Mouse (Mus musculus): ENCODE results near the gene Dhrs2. TPM values are rescaled to one million over a fixed set of nuclear protein-coding genes. Genes with fewer than 3 reads are reported as not detected.

Dhrs2 gene
- total and polyA plus RNA-seq, 2 experiments, result not detected

DNA sequence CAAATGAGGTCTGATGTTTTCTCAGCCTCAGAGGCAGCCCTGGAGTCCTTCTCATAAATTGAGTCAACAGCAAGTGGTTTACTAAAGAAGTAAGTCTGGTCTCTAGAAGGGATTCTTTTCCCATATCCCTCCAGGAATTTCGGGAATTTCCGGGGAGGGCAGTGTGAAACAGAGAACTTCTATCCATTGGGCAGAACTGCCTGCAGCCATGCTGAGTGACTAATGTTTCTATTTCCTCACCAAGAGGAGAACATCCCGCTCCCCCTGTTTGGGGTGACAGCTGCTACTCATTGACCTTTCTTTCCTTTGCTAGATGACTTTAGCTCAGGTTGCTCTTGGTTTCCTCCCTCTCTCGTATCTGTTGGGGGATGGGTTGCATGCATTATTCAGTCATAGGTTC is 31.8 kb downstream of the Dhrs2 start:
- Histone ChIP-seq H3K27ac (replicated peaks; ENCODE audit: insufficient read depth, low read depth, low read length) (no peak overlapping the region), H3K36me3 (ENCODE audit: control insufficient read depth, insufficient read depth, low read length) (no peaks in the 10 kb centered on the region), H3K79me2 (ENCODE audit: control insufficient read depth, insufficient read depth, low read length) (no peaks in the 10 kb centered on the region), H3K27me3 (ENCODE audit: control insufficient read depth, insufficient read depth, low read length) (no peaks in the 10 kb centered on the region; the same call in 1 of the 2 replicates), H3K9ac (ENCODE audit: low read depth, low read length) (no peak overlapping the region), H3K4me3 (ENCODE audit: insufficient read depth, low read depth, low read length) (no peak overlapping the region), H3K4me1 (ENCODE audit: control insufficient read depth, insufficient read depth, low read length) (no peaks in the 10 kb centered on the region)
- no peak for TF ChIP-seq CTCF (IDR thresholded peaks at IDR 0.05; ENCODE audit: low read depth, low read length)
- no peak for TF ChIP-seq POLR2A (IDR thresholded peaks at IDR 0.05; ENCODE audit: extremely low read depth, insufficient read depth, low read length)
- 82% methylated on average over 4 of the region's 4 CpGs for WGBS
- DNase-seq (ENCODE audit: extremely low read depth, low read depth, low spot score), result no peak

DNA sequence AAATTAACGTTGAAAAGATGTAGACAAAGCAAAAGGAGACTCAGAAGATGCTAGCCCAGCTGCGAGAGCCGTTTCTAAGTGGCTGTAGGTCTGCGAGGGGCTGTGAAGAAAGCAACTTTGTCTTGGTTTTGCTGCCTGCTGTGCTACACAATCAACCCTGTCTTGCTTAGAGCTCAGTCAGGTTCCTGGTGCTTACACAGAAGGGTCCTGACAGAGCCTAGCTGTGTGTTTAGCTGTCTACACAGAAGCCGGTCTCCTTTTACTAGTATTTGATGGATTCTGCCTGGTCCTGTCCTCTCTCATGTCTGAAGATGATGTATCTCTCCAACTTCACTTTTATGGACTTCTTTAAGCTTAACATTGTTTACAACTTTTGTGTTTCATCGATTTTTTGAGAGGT is 33.6 kb downstream of the Dhrs2 start:
- H3K27me3 ChIP-seq (ENCODE audit: control insufficient read depth, insufficient read depth, low read length), result no peaks in the 10 kb centered on the region; the same call in 1 of the 2 replicates
- TF ChIP-seq CTCF (IDR thresholded peaks at IDR 0.05; ENCODE audit: low read depth, low read length) (no peak), POLR2A (IDR thresholded peaks at IDR 0.05; ENCODE audit: extremely low read depth, insufficient read depth, low read length) (no peak)
- WGBS, result 62% methylated on average over 6 of the region's 6 CpGs

DNA sequence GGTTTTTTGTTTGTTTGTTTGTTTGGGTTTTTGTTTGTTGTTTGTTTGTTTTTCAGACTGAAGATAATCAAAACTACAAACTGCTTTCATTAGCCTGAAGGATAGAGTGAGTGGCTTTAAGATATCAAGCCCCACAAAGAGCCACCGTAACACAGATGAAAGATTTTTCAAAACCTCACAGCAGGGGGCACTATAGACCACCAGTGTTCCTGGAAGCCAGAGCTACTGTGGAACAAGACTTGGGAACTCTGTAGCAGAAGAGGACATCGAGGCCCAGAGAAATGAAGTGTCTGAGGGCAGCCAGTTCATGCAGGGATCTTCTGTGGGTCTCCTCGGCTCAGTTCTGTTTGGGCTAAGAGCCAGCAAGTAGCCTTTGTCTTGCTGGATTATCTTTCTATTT is 49.4 kb downstream of the Dhrs2 start:
- Histone ChIP-seq H3K27me3 (ENCODE audit: control insufficient read depth, insufficient read depth, low read length) (no peaks in the 10 kb centered on the region), H3K79me2 (ENCODE audit: control insufficient read depth, insufficient read depth, low read length) (no peaks in the 10 kb centered on the region), H3K4me1 (ENCODE audit: control insufficient read depth, insufficient read depth, low read length) (no peaks in the 10 kb centered on the region), H3K36me3 (ENCODE audit: control insufficient read depth, insufficient read depth, low read length) (no peaks in the 10 kb centered on the region), H3K9ac (ENCODE audit: low read depth, low read length) (no peak overlapping the region), H3K27ac (replicated peaks; ENCODE audit: insufficient read depth, low read depth, low read length) (no peak overlapping the region), H3K4me3 (ENCODE audit: insufficient read depth, low read depth, low read length) (no peak overlapping the region)
- peak; percentile 15 for DNase-seq (ENCODE audit: extremely low read depth, low read depth, low spot score)
- 37% methylated on average over 3 of the region's 3 CpGs for WGBS
- TF ChIP-seq CTCF (IDR thresholded peaks at IDR 0.05; ENCODE audit: low read depth, low read length) (peak; percentile 23; the same call in 1 of the 2 replicates), POLR2A (IDR thresholded peaks at IDR 0.05; ENCODE audit: extremely low read depth, insufficient read depth, low read length) (no peak)

More for the DNA sequence above, 33.6 kb downstream of the Dhrs2 start:
- Histone ChIP-seq H3K27ac (replicated peaks; ENCODE audit: insufficient read depth, low read depth, low read length) (no peak overlapping the region), H3K4me3 (ENCODE audit: insufficient read depth, low read depth, low read length) (no peak overlapping the region), H3K36me3 (ENCODE audit: control insufficient read depth, insufficient read depth, low read length) (no peaks in the 10 kb centered on the region), H3K9ac (ENCODE audit: low read depth, low read length) (no peak overlapping the region), H3K79me2 (ENCODE audit: control insufficient read depth, insufficient read depth, low read length) (no peaks in the 10 kb centered on the region), H3K4me1 (ENCODE audit: control insufficient read depth, insufficient read depth, low read length) (no peaks in the 10 kb centered on the region)
- DNase-seq (ENCODE audit: extremely low read depth, low read depth, low spot score), result no peak

DNA sequence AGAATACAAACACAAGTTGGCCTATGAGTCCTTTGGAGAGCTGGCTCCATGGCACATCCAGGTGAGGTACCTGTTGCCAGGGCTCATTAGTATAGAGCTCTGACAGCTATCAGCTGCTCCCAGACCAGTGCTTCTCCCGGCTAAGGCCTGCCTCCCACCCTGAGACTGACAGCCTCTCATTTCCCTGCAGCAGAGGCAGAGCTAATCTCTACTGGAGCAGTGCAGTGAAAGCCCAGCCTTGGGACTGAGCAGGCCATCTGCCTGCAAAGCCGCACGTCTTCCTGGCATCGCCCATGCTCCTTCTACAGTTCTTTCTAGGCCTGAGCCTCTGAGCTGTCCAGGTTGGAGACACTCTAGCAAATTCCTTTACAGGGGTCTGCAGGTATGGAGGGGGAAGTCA is 51.2 kb downstream of the Dhrs2 start:
- Histone ChIP-seq H3K79me2 (ENCODE audit: control insufficient read depth, insufficient read depth, low read length) (no peaks in the 10 kb centered on the region), H3K27ac (replicated peaks; ENCODE audit: insufficient read depth, low read depth, low read length) (no peak overlapping the region), H3K36me3 (ENCODE audit: control insufficient read depth, insufficient read depth, low read length) (no peaks in the 10 kb centered on the region), H3K9ac (ENCODE audit: low read depth, low read length) (no peak overlapping the region), H3K4me3 (ENCODE audit: insufficient read depth, low read depth, low read length) (no peak overlapping the region), H3K27me3 (ENCODE audit: control insufficient read depth, insufficient read depth, low read length) (no peaks in the 10 kb centered on the region), H3K4me1 (ENCODE audit: control insufficient read depth, insufficient read depth, low read length) (no peaks in the 10 kb centered on the region)
- 81% methylated on average over 4 of the region's 4 CpGs for WGBS
- no peak for DNase-seq (ENCODE audit: extremely low read depth, low read depth, low spot score)
- TF ChIP-seq POLR2A (IDR thresholded peaks at IDR 0.05; ENCODE audit: extremely low read depth, insufficient read depth, low read length) (no peak), CTCF (IDR thresholded peaks at IDR 0.05; ENCODE audit: low read depth, low read length) (no peak)

DNA sequence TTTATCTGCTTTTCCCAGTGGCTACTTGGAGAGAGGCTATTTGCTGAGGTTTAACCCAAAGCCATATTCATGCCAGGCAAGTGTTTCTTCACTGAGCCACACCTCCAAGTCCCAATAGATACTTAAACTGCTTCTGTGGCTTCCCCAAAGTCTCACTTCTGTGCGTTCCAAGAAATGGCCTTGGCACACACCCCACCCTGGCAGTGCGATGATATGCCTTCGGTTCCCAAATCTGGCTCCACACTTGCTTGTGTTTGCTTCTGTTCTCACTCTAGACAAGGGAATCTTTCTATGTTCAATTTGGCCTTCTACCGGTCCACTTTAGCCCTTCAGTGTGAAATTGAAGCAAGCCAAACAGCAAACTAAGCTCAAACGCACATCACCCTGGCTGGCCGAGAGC is 53.0 kb downstream of the Dhrs2 start:
- TF ChIP-seq POLR2A (IDR thresholded peaks at IDR 0.05; ENCODE audit: extremely low read depth, insufficient read depth, low read length) (no peak), CTCF (IDR thresholded peaks at IDR 0.05; ENCODE audit: low read depth, low read length) (no peak)
- H3K36me3 ChIP-seq (ENCODE audit: control insufficient read depth, insufficient read depth, low read length), result no peaks in the 10 kb centered on the region
- WGBS, result 89% methylated on average over 6 of the region's 6 CpGs
- no peaks in the 10 kb centered on the region for H3K27me3 ChIP-seq (ENCODE audit: control insufficient read depth, insufficient read depth, low read length)
- no peak overlapping the region for H3K4me3 ChIP-seq (ENCODE audit: insufficient read depth, low read depth, low read length)
- no peak overlapping the region for H3K27ac ChIP-seq (replicated peaks; ENCODE audit: insufficient read depth, low read depth, low read length)
- no peaks in the 10 kb centered on the region for H3K79me2 ChIP-seq (ENCODE audit: control insufficient read depth, insufficient read depth, low read length)
- H3K9ac ChIP-seq (ENCODE audit: low read depth, low read length), result no peak overlapping the region
- DNase-seq (ENCODE audit: extremely low read depth, low read depth, low spot score), result no peak
- H3K4me1 ChIP-seq (ENCODE audit: control insufficient read depth, insufficient read depth, low read length), result no peaks in the 10 kb centered on the region

- no peak for TF ChIP-seq POLR2A (IDR thresholded peaks at IDR 0.05; ENCODE audit: extremely low read depth, insufficient read depth, low read length)
- TF ChIP-seq CTCF (IDR thresholded peaks at IDR 0.05; ENCODE audit: low read depth, low read length), result no peak
- Histone ChIP-seq H3K79me2 (ENCODE audit: control insufficient read depth, insufficient read depth, low read length) (no peaks in the 10 kb centered on the region), H3K27ac (replicated peaks; ENCODE audit: insufficient read depth, low read depth, low read length) (no peak overlapping the region), H3K27me3 (ENCODE audit: control insufficient read depth, insufficient read depth, low read length) (no peaks in the 10 kb centered on the region), H3K36me3 (ENCODE audit: control insufficient read depth, insufficient read depth, low read length) (no peaks in the 10 kb centered on the region), H3K4me1 (ENCODE audit: control insufficient read depth, insufficient read depth, low read length) (no peaks in the 10 kb centered on the region), H3K9ac (ENCODE audit: low read depth, low read length) (no peak overlapping the region), H3K4me3 (ENCODE audit: insufficient read depth, low read depth, low read length) (no peak overlapping the region)
- 63% methylated on average over 7 of the region's 7 CpGs for WGBS
- DNase-seq (ENCODE audit: extremely low read depth, low read depth, low spot score), result no peak
These were observed 57.7 kb downstream of the Dhrs2 start for GRCm38 (mm10) chr14:55279322-55280069.

Other genes with a start within 250 kb of the Dhrs2 start
- gene Gm17428, start 245.1 kb upstream of the Dhrs2 start, total RNA-seq (2014; rRNA removed), result not detected in 2 replicates
- not detected in 2 replicates for gene Gm17428, start 245.1 kb upstream of the Dhrs2 start, polyA plus RNA-seq (2012; rRNA removed)
- gene Myh7, start 227.4 kb upstream of the Dhrs2 start, total RNA-seq (2014; rRNA removed), result 1.5 TPM in 1 of 2 replicates, not detected in the other
- 0.02 TPM in 1 of 2 replicates, not detected in the other for gene Myh7, start 227.4 kb upstream of the Dhrs2 start, polyA plus RNA-seq (2012; rRNA removed)
- 25.8 and 26.9 TPM in 2 replicates for gene Ngdn, start 206.6 kb upstream of the Dhrs2 start, total RNA-seq (2014; rRNA removed)
- gene Ngdn, start 206.6 kb upstream of the Dhrs2 start, polyA plus RNA-seq (2012; rRNA removed), result 6.9 and 8.1 TPM in 2 replicates
- 1.5 and 1.7 TPM in 2 replicates for gene Zfhx2, start 129.7 kb upstream of the Dhrs2 start, total RNA-seq (2014; rRNA removed)
- 1.4 and 1.7 TPM in 2 replicates for gene Zfhx2, start 129.7 kb upstream of the Dhrs2 start, polyA plus RNA-seq (2012; rRNA removed)
- gene Thtpa, start 127.2 kb upstream of the Dhrs2 start, total RNA-seq (2014; rRNA removed), result 14.6 and 15.4 TPM in 2 replicates
- 8.7 and 10.9 TPM in 2 replicates for gene Thtpa, start 127.2 kb upstream of the Dhrs2 start, polyA plus RNA-seq (2012; rRNA removed)
- gene Ap1g2, start 115.4 kb upstream of the Dhrs2 start, total RNA-seq (2014; rRNA removed), result 4.9 and 5.4 TPM in 2 replicates
- 8.7 and 15.6 TPM in 2 replicates for gene Ap1g2, start 115.4 kb upstream of the Dhrs2 start, polyA plus RNA-seq (2012; rRNA removed)
- not detected in 2 replicates for gene Jph4, start 105.1 kb upstream of the Dhrs2 start, total RNA-seq (2014; rRNA removed)
- gene Jph4, start 105.1 kb upstream of the Dhrs2 start, polyA plus RNA-seq (2012; rRNA removed), result not detected in 2 replicates